Mouse (Mus musculus): ENCODE data around the gene Pom121l2.

Pom121l2 gene

GRCm38 (mm10) chr13:21993957-21994738 lies 13.2 kb downstream of the Pom121l2 start:
- DNase-seq (ENCODE audit: low read depth), result no peak

- no peak for DNase-seq (ENCODE audit: low read depth)
Measured at GRCm38 (mm10) chr13:21994896-21995295, 13.9 kb downstream of the Pom121l2 start.

GRCm38 (mm10) chr13:21995331-21995914 lies 14.4 kb downstream of the Pom121l2 start:
- DNase-seq (ENCODE audit: low read depth), result no peak

- peak; percentile 45 for DNase-seq (ENCODE audit: low read depth)
Measured at GRCm38 (mm10) chr13:21996101-21996839, 15.3 kb downstream of the Pom121l2 start.

GRCm38 (mm10) chr13:21996840-21997185 lies 15.8 kb downstream of the Pom121l2 start:
- no peak for DNase-seq (ENCODE audit: low read depth)

- DNase-seq (ENCODE audit: low read depth), result no peak
Measured at GRCm38 (mm10) chr13:21997201-21997820, 16.3 kb downstream of the Pom121l2 start.

- DNase-seq (ENCODE audit: low read depth), result no peak
Measured at GRCm38 (mm10) chr13:21997821-21998220, 16.8 kb downstream of the Pom121l2 start.

GRCm38 (mm10) chr13:21998412-21998811 lies 17.4 kb downstream of the Pom121l2 start:
- DNase-seq (ENCODE audit: low read depth), result no peak

- no peak for DNase-seq (ENCODE audit: low read depth)
Measured at GRCm38 (mm10) chr13:21999147-21999546, 18.2 kb downstream of the Pom121l2 start.

GRCm38 (mm10) chr13:22001346-22001745 lies 20.4 kb downstream of the Pom121l2 start:
- DNase-seq (ENCODE audit: low read depth), result peak; percentile 90

- peak; percentile 91 for DNase-seq (ENCODE audit: low read depth)
Measured at GRCm38 (mm10) chr13:22001823-22002222, 20.8 kb downstream of the Pom121l2 start.

- DNase-seq (ENCODE audit: low read depth), result peak; percentile 89
Measured at GRCm38 (mm10) chr13:22005605-22006333, 24.8 kb downstream of the Pom121l2 start.

GRCm38 (mm10) chr13:22006334-22007120 lies 25.5 kb downstream of the Pom121l2 start:
- DNase-seq (ENCODE audit: low read depth), result peak; percentile 89

GRCm38 (mm10) chr13:22007121-22007510 lies 26.1 kb downstream of the Pom121l2 start:
- DNase-seq (ENCODE audit: low read depth), result no peak

- no peak for DNase-seq (ENCODE audit: low read depth)
Measured at GRCm38 (mm10) chr13:22007872-22008271, 26.9 kb downstream of the Pom121l2 start.

- no peak for DNase-seq (ENCODE audit: low read depth)
Measured at GRCm38 (mm10) chr13:22008707-22009106, 27.7 kb downstream of the Pom121l2 start.

GRCm38 (mm10) chr13:22009642-22010041 lies 28.6 kb downstream of the Pom121l2 start, which contains the start of gene Prss16:
Gene Prss16 (minus strand): TSS chr13:22009742.
- DNase-seq (ENCODE audit: low read depth), result no peak

- DNase-seq (ENCODE audit: low read depth), result no peak
Measured at GRCm38 (mm10) chr13:22013716-22014115, 32.7 kb downstream of the Pom121l2 start.

GRCm38 (mm10) chr13:22014411-22014845 lies 33.4 kb downstream of the Pom121l2 start:
- DNase-seq (ENCODE audit: low read depth), result no peak

- DNase-seq (ENCODE audit: low read depth), result peak; percentile 95
Measured at GRCm38 (mm10) chr13:22015479-22016450, 34.8 kb downstream of the Pom121l2 start.
